Mouse (Mus musculus) heart, adult 18-20 months (tissue): Measurements from ENCODE around the gene Pts. TPM values are rescaled to one million over a fixed set of nuclear protein-coding genes. Genes with fewer than 3 reads are reported as not detected.

Source experiments
- DNase-seq, 2 experiments: peaks; one replicate each; pipeline ENCODE4 v3.0.0; 2021 to 2022; ENCODE audit warnings: mixed read lengths in 1 of 2
- total RNA-seq, 2 experiments: library from RNA; stranded (reverse); gene quantifications; 2 replicates each; pipeline ENCODE4 v1.2.3; 2021

The Pts gene
- total RNA-seq, 2 experiments from 2014 or later, result 27.9 to 36.1 TPM

DNA sequence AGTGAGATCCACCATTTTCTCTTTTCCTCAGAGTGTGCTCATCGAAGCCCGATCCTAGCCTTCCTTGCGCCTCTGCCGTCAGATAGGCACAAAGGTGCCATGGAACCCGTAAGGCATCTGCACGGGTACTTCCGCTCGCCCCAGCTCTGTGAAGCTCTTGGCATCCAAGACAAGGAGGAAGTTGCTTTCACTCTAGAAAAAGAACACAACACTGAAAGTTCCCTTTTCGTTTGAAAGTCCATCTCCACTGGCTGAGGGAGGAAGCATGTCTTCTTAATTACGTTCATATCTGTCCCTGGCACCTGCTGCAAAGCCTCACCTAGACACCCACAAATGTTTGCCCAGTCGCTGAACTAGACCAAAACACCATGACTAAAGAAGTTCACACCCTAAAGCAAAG is 4.8 kb upstream of the Pts start:
- DNase-seq, result peak in 1 of 2 experiments; percentile 44

DNA sequence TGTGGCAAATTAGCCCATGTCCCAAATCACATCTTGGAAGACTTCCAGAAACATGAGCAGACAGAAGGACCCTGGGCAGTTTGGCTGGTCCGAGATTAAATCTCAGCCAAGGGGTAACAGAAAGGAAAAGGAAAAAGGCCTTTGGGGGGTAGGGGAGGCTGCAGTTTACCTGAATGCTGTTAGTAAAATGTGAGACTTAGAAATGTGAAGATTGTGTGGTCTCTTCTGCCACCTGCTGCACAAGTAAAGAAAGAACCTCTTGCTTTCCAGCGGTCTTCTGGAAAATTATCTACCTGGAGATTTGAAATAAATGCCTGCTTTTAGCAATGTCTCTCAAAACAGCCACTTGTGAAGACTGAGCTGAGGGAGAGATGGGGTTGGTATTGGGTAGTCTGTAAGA is 2.4 kb upstream of the Pts start:
- DNase-seq, result peak; percentile 18 to 34

DNA sequence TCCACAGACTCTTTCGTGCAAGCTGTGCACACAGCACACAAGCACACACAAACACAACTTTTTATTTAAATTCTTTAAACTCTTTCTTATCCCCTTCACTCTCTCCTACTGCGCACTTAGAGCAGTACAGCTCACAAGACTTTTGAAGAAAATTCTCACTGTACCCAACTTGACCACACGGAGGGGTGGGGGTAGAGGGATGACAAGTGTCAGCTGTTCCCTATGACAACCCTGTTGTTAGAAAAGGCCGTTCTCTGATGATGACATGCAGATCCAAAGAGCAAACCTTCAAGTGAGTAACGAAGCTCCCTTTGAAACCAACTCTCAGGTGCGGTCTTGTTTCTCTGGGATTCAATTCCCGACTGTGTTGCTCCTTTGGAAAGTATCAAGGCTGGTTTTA is 664 bp downstream of the Pts start:
- DNase-seq, result no peak

DNA sequence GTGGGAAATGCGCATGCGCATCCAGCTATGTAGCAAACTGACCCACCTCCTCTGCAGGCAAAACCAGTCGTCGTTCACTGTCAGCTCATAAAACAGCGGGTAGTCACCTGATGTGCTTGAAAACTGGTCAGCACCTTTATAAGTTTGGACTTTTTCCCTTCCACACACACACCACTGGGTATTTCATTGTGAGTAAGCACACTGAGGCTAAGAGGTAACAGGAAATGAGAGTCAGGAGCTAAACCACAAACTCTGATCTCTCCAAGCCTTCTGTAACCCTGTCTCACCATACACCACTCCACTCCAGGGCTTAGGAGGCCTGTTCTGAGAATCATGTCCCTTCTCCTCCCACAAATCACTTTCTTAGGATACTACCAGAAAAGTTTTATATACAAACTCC is 2.9 kb downstream of the Pts start:
- DNase-seq, result no peak

DNA sequence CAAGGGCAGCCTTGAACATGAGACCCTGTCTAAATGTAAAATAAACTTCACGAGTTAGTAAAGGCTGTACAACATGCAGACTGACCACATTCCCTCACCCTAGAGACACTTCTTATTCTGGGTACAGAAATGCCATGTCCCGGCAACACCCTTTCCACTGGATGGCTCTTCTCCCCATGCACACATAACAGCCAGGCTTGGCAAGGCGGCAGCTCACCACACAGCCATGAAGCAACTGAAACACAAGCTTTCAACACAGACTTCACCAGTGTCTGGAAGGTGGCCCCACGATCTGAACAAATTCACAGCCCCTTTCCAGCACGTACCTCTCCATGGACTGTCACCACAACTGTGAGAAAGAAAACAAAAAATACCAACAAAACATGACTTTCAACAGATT is 3.6 kb downstream of the Pts start:
- no peak for DNase-seq

DNA sequence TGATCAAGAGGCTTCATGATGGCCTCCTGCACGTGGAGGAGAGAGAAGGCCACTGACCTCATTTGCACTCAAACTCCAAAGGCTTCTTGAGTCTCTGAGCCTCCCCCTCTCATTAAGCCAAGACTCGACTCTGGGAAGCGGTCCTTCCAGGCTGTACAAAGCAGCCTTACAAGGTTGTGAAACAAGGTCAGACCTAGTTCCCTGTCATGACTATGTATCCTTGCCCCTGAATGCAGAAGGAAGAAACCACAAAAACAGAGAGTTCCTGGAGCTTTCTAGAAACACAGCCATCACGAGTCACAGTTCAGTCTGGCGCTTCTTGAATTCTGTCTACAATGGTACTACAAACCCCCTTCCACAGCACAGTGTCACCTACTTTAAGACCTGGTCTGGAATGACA is 6.0 kb downstream of the Pts start:
- no peak for DNase-seq

DNA sequence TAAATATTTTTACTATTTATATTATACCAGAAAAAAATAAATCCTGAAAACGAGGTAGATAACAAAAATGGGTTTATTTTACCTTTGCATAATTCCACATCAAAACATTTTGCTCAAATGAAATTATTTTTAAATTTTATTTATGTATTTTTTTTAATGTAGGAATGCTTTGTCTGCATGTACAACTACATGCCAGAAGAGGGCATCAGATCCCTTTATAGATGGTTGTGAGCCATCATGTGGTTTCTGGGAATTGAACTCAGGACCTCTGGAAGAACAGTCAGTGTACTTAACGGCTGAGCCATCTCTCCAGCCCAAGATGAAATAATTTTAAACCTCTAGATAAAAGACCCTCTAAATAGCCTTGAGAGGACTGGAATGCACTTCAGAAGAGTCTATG is 7.0 kb downstream of the Pts start:
- DNase-seq, result no peak

DNA sequence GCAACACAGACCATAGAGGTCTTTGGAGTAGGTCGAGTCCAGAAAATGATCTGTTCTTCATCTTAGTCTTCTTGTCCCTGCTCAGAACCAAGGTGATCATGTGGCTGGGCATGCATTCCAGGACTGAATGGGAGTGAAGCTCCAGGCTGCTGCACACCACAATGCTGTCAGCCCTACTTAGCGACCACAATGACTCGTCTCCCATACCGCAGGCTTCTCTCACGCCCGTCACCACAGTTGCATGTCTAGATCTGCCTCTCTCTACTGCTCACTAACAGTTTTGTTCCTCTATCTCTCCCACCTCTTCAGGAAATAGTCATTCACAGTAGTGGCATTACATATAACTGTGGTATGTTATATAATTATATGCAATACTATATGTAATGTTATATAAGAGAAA is 7.8 kb downstream of the Pts start:
- DNase-seq, result no peak

DNA sequence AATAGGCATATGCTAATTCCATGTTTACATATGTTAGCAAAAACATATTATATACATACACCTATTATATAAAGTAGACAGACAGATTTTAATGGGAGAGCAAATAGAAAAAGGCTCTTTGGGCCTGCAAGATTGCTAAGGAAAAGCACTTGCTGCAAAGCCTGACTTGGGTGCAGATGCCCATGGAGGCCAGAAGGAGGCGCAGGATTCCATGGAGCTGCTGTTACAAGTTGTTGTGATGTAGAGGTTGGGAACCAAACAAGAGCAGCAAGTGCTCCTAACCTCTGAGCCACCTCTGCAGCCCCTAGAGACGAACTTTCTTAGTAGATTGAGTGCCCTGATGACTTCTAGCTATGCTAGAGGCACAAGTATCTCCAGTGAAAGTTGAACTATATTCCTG is 9.7 kb downstream of the Pts start:
- DNase-seq, result no peak

DNA sequence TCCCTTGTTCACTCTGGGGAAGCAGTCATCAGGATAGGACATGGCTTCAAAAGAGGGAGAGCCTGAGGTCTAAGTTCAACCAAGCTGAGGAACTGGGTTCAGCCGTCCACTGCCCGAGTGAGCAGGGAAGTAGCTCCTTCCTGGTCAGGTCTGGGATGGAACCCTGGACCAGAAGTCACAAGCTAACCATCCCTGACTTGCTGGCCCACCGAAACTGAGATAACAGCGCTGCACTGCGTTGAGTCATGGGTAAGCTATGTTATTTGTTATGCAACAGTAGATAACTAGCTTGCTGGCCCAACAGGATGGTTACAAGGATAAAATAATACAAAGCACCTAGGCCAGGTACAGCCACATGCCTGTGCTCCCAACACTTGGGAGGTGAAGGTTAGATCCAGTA is 13.1 kb downstream of the Pts start:
- no peak for DNase-seq

DNA sequence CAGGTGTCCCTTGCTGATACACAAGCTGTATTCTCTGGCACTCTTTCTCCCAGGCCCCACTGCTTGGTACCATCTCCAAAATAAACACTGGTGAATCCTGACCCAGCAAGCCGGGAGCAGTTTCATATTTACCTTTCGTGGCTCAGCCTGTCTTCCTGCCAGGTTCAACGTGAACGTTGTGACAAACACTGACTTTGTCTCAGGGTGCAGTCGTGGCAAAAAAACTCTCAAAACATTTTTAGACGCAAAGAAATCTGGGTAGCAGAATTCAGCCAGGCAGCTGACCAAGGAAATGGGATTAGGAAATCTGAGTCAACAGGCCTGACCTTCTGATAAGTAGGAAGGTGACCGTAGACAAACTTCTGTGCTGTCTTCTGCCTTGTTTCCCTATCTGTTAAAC is 21.0 kb downstream of the Pts start:
- peak in 1 of 2 experiments; percentile 11 for DNase-seq

DNA sequence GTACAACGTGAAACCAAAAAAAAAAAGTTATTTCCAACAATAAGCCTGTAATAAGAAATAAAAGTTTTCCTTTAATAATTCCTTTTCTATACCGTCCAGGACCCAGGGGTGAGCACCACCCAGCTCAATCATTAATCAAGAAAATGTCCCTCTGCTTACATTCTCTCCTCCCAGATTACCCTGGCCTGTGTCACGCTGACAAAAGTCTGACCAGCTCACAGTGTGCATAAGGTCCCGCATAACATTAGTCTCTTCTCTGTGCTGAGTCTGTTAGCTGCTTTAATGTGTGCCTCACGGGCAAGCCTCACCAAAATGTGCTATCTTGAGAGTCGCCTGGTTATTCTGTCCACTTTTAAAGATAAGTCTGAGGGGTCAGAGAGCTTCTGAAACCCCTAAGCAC is 23.1 kb downstream of the Pts start:
- no peak for DNase-seq

DNA sequence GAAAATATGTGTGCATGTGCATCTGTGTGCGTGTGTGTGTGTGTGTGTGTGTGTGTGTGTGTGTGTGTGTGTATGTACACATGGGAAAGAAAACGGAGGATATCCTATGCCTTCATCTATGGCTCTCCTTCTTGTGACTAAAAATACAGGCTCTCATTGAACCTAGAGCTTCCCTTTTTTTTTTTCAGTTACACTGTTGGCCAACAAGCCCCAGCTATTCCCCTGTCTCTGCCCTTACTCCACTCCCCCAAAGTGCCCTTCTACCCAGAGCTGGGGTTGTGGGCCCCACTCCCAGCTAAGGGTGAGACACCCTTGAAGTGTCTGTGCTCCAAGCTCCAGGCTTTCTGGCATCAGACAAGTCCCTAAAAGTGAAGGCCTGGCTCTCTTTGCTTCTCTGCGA is 25.6 kb downstream of the Pts start:
- no peak for DNase-seq

DNA sequence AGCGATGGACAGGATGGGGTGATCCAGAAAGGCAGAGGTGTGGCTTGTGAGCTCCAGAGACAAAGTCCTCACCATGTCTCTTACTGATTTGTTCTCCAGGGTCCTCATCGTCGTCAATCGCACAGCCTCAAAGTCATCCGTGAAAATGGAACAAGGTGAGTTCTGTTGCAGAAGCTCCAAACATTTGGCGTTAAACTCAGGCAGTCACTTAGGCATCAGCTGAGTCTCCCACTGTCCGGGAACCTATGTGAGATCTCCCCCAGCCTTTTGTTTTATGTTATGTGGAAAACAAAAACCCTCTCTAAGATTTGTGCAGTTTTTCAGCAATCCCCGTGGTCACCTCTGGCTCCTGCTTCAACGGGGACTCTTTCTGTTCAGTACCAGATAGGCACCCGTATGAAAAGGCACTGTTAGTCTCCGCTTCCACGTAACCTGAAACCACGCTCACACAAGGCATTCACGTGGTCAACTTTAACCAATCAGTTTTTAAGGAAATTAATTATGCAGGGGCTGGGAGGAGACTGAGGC is 27.5 kb downstream of the Pts start:
- peak; percentile 31 to 36 for DNase-seq

DNA sequence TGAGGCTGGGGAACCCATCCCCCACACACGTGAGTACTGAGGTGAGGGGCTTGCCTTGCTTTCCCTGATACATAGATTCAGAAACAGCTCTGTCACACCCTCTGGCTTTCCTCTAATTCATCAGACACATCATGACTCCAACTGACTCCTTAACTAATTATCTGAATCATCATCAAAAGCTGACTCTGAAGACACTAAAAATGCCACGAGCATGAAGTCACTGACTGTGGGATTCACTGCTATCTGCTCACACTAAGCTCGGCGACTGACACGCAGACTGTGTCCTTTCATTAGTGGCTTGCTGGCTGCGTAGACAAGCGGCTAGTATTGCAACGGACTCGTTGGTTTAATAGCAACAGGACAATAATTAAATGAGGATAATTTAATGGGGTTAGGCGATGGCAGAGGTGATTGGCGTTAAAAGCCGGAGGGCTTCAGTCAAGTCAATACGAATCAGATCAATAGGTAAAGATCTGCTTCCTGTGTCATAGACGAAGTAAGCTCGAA is 28.0 kb downstream of the Pts start:
- no peak for DNase-seq

DNA sequence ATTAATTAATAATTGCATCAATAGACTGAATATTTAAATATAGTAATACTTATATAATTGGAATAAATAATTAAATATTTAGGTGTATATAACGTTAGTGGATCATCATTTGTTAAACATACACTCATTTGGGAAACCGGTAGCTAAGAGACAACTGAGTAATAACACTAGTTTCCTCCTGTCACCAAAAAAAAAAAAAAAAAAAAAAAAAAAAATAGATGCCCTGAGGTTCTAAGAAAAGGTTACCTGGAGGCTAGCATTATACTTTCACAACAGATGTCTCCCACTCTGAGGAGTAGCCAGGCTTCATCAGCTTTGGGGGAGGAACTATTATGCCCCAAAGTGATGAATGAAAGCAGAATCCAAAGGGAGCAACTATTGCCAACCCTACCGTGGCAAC is 28.7 kb downstream of the Pts start:
- no peak for DNase-seq

DNA sequence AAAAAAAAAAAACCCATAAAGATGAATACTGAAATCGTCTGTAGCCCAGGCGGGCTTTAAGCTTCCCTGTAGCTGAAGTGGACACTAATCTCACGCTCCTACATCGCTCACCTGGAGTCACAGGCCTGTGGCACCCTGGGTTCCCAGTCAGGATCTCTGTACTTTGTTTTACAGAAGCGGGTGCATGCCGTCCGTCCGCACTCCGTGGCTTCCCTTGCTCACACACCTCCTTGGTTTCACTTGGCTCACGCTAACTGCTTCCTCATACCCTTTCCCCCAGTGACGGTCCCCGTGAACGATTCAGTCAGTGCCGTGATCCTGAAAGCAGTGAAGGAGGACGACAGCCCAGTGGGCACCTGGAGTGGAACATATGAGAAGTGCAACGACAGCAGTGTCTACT is 29.7 kb downstream of the Pts start:
- no peak for DNase-seq

DNA sequence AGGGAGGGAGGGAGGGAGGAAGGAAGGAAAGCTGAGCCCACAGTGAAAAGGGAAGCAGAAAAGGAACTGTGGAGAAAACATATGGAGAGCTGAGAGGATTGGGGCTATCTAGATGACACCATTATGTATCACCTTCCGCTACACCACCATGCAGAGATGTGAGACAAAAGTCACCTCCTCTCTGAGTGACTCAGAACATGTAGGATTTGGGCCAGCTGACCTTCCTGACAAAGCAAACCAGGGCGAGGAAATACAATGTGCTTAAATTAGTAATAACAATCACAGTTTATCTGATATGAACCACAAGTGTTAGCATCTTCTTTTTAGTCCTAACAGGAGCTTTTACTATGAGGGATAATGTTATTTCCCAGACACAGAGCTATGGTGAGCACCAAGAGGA is 31.0 kb downstream of the Pts start:
- no peak for DNase-seq

DNA sequence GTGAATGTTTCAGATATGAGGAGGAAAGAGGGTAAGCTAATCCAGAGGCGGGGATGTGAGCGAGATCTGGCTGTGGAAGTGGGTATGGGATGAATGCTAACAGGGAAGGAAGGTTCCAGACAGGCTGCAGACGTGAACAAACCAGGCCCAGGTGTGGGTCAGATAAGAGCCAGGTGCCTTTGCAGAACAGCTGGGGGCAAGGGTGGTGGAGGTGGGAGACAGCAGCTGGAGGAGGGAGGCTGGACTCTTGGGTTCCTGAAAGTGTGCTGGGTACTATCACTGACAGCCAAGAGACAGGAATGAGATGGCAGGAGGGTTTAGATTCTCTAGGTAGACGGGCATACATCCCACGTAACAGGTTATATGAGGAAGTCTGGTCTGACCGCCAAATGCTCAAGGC is 31.4 kb downstream of the Pts start:
- no peak for DNase-seq

DNA sequence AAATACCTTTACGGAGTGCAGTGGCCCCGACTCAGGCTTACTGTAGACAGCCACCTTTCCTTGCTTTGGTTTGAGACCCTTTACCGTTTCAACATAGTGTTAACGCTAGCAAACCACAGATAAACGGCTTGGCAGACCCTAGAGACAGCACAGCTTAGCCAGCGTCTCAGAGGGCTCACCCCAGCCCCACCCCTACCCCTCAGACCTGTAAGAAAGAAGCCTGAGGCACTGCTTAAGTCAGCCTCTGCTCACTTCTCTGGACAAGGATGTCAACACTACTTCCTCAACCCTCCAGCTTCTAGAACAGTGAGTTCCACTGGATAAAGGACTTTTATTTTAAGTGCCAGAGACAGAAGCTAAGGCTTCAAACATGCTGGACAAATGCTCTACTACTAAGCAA is 32.0 kb downstream of the Pts start:
- DNase-seq, result no peak

DNA sequence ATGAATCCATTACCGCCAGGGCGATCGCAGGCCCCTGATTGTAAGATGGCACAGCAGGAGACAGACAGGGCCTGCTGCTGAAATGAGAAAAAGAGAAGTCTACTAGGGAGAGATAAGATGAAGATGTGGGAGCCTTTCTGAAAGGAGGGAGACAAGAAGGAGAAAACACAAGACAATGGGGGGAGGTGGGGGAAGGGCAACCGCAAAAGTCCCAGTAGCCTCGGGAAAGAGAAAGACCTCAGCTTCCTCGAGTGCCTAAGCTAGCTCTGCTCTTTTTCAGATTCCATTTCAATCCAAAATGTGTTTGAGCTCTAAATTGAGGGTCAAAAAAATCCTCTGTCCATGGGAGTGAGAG is 32.4 kb downstream of the Pts start:
- DNase-seq, result no peak

DNA sequence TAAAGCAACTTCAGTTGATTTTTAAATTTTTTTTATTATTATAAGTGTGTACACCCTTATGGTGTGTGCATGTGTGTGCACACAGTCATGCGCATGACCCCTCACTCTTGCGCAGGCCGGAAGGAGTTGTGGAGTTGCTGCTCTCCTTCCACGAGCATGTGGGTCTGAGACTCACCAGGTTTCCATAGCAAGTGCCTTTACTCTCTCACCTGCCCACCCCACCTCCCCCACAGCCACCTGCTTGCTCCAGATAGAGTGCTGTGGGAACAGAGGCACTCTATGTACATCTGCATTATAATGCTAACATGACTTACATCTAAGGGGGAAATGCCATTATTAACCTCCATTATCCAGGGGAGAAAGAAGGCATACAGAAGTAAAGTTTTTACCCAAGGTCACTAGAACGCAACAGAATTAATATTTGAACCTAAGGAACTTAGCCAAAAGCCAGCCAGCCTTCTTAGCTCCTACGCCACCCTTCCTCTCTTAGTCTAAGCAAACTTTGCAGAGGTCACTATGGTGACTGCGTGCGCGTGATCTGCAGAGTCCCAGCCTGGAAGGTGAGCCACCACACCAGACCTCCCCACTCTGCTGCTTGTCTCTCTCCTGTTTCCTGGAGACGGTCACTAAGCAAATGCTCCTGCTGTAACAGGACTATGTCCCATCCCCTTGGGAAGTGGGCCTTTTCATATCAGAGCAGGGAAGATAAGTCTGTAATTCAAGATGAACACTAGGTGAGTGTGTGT is 32.9 kb downstream of the Pts start:
- DNase-seq, result no peak

DNA sequence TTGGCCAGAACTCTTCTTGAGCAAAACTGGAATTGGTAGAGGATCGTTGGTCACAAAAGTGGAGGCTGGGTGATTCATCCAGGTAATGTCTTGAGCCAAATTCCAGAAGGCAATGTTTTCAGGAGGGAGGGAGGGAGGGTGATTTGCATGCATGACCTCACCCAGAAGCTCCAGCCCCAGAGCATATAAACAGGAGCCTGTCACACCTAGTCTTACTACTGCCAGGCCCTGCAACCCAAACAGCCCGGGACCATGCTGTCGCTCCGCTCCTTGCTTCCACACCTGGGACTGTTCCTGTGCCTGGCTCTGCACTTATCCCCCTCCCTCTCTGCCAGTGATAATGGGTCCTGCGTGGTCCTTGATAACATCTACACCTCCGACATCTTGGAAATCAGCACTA is 34.2 kb downstream of the Pts start, which contains the start of gene Plet1:
TSS of gene Plet1 (plus strand) at position 215 of the 400 bp plus-strand sequence.
- no peak for DNase-seq

DNA sequence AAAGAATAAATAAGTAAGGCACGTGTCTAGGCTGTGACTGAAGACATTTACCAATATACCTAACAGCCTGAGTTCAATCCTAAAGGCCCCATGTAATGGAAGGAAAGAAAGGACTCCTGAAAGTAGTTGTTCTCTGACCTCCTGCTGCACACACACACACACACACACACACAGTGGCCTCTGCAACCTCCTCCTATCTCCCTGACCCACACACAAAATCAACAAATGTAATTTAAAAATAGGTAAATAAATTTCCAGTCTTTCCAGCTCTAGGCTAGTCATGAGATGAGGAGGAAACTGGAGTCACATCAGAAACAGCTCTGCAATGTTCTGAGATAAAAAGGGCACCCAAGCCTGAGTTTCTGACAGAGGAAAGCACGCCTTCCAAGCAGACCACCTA is 34.7 kb downstream of the Pts start:
- DNase-seq, result no peak
